Mouse (Mus musculus) intestine, embryonic 16.5 days (tissue): Measurements from ENCODE around the gene Cxcr5. TPM values are rescaled to one million over a fixed set of nuclear protein-coding genes. Genes with fewer than 3 reads are reported as not detected.

Source experiments
- ATAC-seq: fragments of 200-750 bp; cut with Nextera tagmentation; 2 replicates; pipeline ENCODE4 v1.8.0; 2017; ENCODE audit warnings: moderate TSS enrichment, moderate library complexity
- H3K27ac ChIP-seq: fragments of 300-500 bp; sonication (generic); 2 replicates; pipeline ENCODE4 v1.5.1; 2014; ENCODE audit warnings: mild to moderate bottlenecking, low read length
- H3K27me3 ChIP-seq: fragments of 300-500 bp; sonication (generic); replicated peaks from 2 replicates; pipeline ENCODE4 v1.6.1; 2014; ENCODE audit warnings: low read length, control low read depth, mixed read lengths; ENCODE audit not compliant: control insufficient read depth, insufficient read depth
- H3K36me3 ChIP-seq: fragments of 300-500 bp; sonication (generic); 2 replicates; pipeline ENCODE4 v1.6.1; 2014; ENCODE audit warnings: low read length, control low read depth; ENCODE audit not compliant: control insufficient read depth, insufficient read depth
- H3K4me1 ChIP-seq: fragments of 300-500 bp; sonication (generic); 2 replicates; pipeline ENCODE4 v1.6.1; 2014; ENCODE audit warnings: low read length, control low read depth, mixed read lengths; ENCODE audit not compliant: control insufficient read depth, insufficient read depth
- H3K4me2 ChIP-seq: fragments of 300-500 bp; sonication (generic); 2 replicates; pipeline ENCODE4 v1.6.1; 2014; ENCODE audit warnings: low read depth, low read length, control low read depth
- H3K4me3 ChIP-seq: fragments of 300-500 bp; sonication (generic); 2 replicates; pipeline ENCODE4 v1.5.1; 2014; ENCODE audit warnings: mild to moderate bottlenecking, low read length
- H3K9ac ChIP-seq: fragments of 300-500 bp; sonication (generic); 2 replicates; pipeline ENCODE4 v1.6.1; 2014; ENCODE audit warnings: low read depth, low read length
- H3K9me3 ChIP-seq: fragments of 300-500 bp; sonication (generic); 2 replicates; pipeline ENCODE4 v1.6.1; 2016; ENCODE audit warnings: low read length, control low read depth; ENCODE audit not compliant: control insufficient read depth
- WGBS: fragments of 180-500 bp; shearing (Covaris S2); extraction: QIAGEN DNeasy Blood & Tissue Kit; methylation state at CpG from one replicate; pipeline ENCODE4 v1.1.7; 2014; 5-methylcytosine and 5-hydroxymethylcytosine counted together
- polyA plus RNA-seq: library from polyadenylated mRNA; unstranded; fragments of >200 nt; fragmentation: Nextera tagmentation; extraction: Ambion mirVana; gene quantifications from 2 replicates; pipeline ENCODE4 v1.2.1, GENCODE M21; 2015

The Cxcr5 gene
- polyA plus RNA-seq, 1 experiment from 2014 or later: 1.1 TPM

- H3K27me3 ChIP-seq: no peaks in the 10 kb centered on the region
- H3K36me3 ChIP-seq: no peaks in the 10 kb centered on the region
- no peaks in the 10 kb centered on the region for H3K9me3 ChIP-seq
- H3K4me2 ChIP-seq: peak overlapping the region; percentile 30
- H3K27ac ChIP-seq: peak overlapping the region; percentile 46
- peak; percentile 89 for ATAC-seq
- peak overlapping the region; percentile 33; the same call in 1 of the 2 replicates for H3K9ac ChIP-seq
- WGBS: 44% methylated on average over 12 of the region's 12 CpGs
- H3K4me3 ChIP-seq: peak overlapping the region; percentile 28
- peaks cover 18% of the 10 kb centered on the region for H3K4me1 ChIP-seq
These were observed 46.4 kb downstream of the Cxcr5 start for GRCm38 (mm10) chr9:44515131-44515751.

- no peaks in the 10 kb centered on the region for H3K36me3 ChIP-seq
- no peak overlapping the region for H3K4me3 ChIP-seq
- no peak for ATAC-seq
- H3K27ac ChIP-seq: no peak overlapping the region
- no peaks in the 10 kb centered on the region for H3K9me3 ChIP-seq
- H3K4me1 ChIP-seq: peaks cover 28% of the 10 kb centered on the region
- H3K4me2 ChIP-seq: no peak overlapping the region
- no peaks in the 10 kb centered on the region for H3K27me3 ChIP-seq
- H3K9ac ChIP-seq: no peak overlapping the region
- 92% methylated on average over 5 of the region's 5 CpGs for WGBS
These were observed 47.5 kb downstream of the Cxcr5 start for GRCm38 (mm10) chr9:44514147-44514546.

- 69% methylated on average over 20 of the region's 20 CpGs for WGBS
- Histone ChIP-seq H3K27me3 (no peaks in the 10 kb centered on the region), H3K27ac (no peak overlapping the region), H3K4me2 (no peak overlapping the region), H3K9ac (no peak overlapping the region), H3K4me1 (peaks cover 33% of the 10 kb centered on the region), H3K36me3 (no peaks in the 10 kb centered on the region), H3K9me3 (no peaks in the 10 kb centered on the region), H3K4me3 (no peak overlapping the region)
- no peak for ATAC-seq
These were observed 48.1 kb downstream of the Cxcr5 start for GRCm38 (mm10) chr9:44513610-44514009.

GRCm38 (mm10) chr9:44513121-44513520 is 48.6 kb downstream of the Cxcr5 start:
- ATAC-seq: no peak
- WGBS: 85% methylated on average over 11 of the region's 11 CpGs
- Histone ChIP-seq H3K4me2 (no peak overlapping the region), H3K36me3 (no peaks in the 10 kb centered on the region), H3K9ac (no peak overlapping the region), H3K27ac (no peak overlapping the region), H3K27me3 (no peaks in the 10 kb centered on the region), H3K9me3 (no peaks in the 10 kb centered on the region), H3K4me3 (no peak overlapping the region), H3K4me1 (peaks cover 33% of the 10 kb centered on the region)

- 84% methylated on average over 3 of the region's 3 CpGs for WGBS
- Histone ChIP-seq H3K27ac (no peak overlapping the region), H3K4me1 (peaks cover 33% of the 10 kb centered on the region), H3K4me2 (no peak overlapping the region), H3K9me3 (no peaks in the 10 kb centered on the region), H3K36me3 (no peaks in the 10 kb centered on the region), H3K27me3 (no peaks in the 10 kb centered on the region), H3K4me3 (no peak overlapping the region), H3K9ac (no peak overlapping the region)
- ATAC-seq: no peak
These were observed 49.0 kb downstream of the Cxcr5 start for GRCm38 (mm10) chr9:44512717-44513003.

- peaks cover 33% of the 10 kb centered on the region for H3K4me1 ChIP-seq
- no peak overlapping the region for H3K4me3 ChIP-seq
- no peak overlapping the region for H3K27ac ChIP-seq
- H3K9me3 ChIP-seq: no peaks in the 10 kb centered on the region
- peaks cover 2% of the 10 kb centered on the region; the same call in 1 of the 2 replicates for H3K36me3 ChIP-seq
- WGBS: 74% methylated on average over 9 of the region's 9 CpGs
- H3K4me2 ChIP-seq: no peak overlapping the region
- no peak for ATAC-seq
- H3K27me3 ChIP-seq: no peaks in the 10 kb centered on the region
- H3K9ac ChIP-seq: no peak overlapping the region
These were observed 49.6 kb downstream of the Cxcr5 start for GRCm38 (mm10) chr9:44511935-44512716.

- WGBS: 57% methylated on average over 5 of the region's 5 CpGs
- no peak for ATAC-seq
These were observed 50.6 kb downstream of the Cxcr5 start for GRCm38 (mm10) chr9:44510872-44511601.

GRCm38 (mm10) chr9:44510355-44510871 is 51.3 kb downstream of the Cxcr5 start:
- peaks cover 11% of the 10 kb centered on the region; the same call in 1 of the 2 replicates for H3K36me3 ChIP-seq
- peak overlapping the region; percentile 58 for H3K4me2 ChIP-seq
- H3K4me1 ChIP-seq: peaks cover 39% of the 10 kb centered on the region
- H3K9me3 ChIP-seq: no peaks in the 10 kb centered on the region
- 0 out of 2 replicates have a peak overlapping the region, but pooled peaks have one; percentile 7 for H3K9ac ChIP-seq
- no peak; the same call in 1 of the 2 replicates for ATAC-seq
- no peak overlapping the region for H3K4me3 ChIP-seq
- WGBS: 39% methylated on average over 9 of the region's 9 CpGs
- no peaks in the 10 kb centered on the region for H3K27me3 ChIP-seq
- peak overlapping the region; percentile 33 for H3K27ac ChIP-seq

More at GRCm38 (mm10) chr9:44510872-44511601, 50.6 kb downstream of the Cxcr5 start:
- H3K9ac ChIP-seq: 0 out of 2 replicates have a peak overlapping the region, but pooled peaks have one; percentile 7
- H3K4me1 ChIP-seq: peaks cover 33% of the 10 kb centered on the region
- H3K9me3 ChIP-seq: no peaks in the 10 kb centered on the region
- H3K27me3 ChIP-seq: no peaks in the 10 kb centered on the region
- peaks cover 11% of the 10 kb centered on the region; the same call in 1 of the 2 replicates for H3K36me3 ChIP-seq
- no peak overlapping the region for H3K4me2 ChIP-seq
- H3K4me3 ChIP-seq: no peak overlapping the region
- H3K27ac ChIP-seq: peak overlapping the region; percentile 33
